Mouse (Mus musculus) heart, embryonic 14.5 days (tissue): ENCODE data around the gene Pcdh7. TPM values are rescaled to one million over a fixed set of nuclear protein-coding genes. Genes with fewer than 3 reads are reported as not detected.

Experiments
- ATAC-seq: fragments of 200-750 bp; cut with Nextera tagmentation; 2 replicates; pipeline ENCODE4 v1.8.0; 2017; ENCODE audit warnings: low read depth, moderate TSS enrichment; ENCODE audit not compliant: insufficient number of reproducible peaks, insufficient read depth, low FRiP score
- H3K27ac ChIP-seq, 2 experiments: fragments of 200-500 bp in 1 of 2; fragments of 300-500 bp in 1 of 2; sonication (generic) in 1 of 2; replicated peaks in 1 of 2; 2 replicates each; pipeline ENCODE4 v1.5.1; 2012 to 2014; ENCODE audit warnings: low read depth in 2 of 2, low read length in 2 of 2, control low read depth in 1 of 2, mild to moderate bottlenecking in 1 of 2, mixed read lengths in 1 of 2; ENCODE audit not compliant: control insufficient read depth in 1 of 2, insufficient read depth in 1 of 2
- H3K27me3 ChIP-seq: fragments of 300-500 bp; sonication (generic); 2 replicates; pipeline ENCODE4 v1.6.1; 2014; ENCODE audit warnings: mild to moderate bottlenecking, low read length, control low read depth; ENCODE audit not compliant: control insufficient read depth, insufficient read depth
- H3K36me3 ChIP-seq: fragments of 300-500 bp; sonication (generic); 2 replicates; pipeline ENCODE4 v1.6.1; 2014; ENCODE audit warnings: mild to moderate bottlenecking, control low read depth, low read length, mixed read lengths; ENCODE audit not compliant: control insufficient read depth, insufficient read depth
- H3K4me1 ChIP-seq, 2 experiments: fragments of 200-500 bp in 1 of 2; fragments of 300-500 bp in 1 of 2; sonication (generic) in 1 of 2; 2 replicates each; pipeline ENCODE4 v1.6.1; 2012 to 2014; ENCODE audit warnings: low read length in 2 of 2, control low read depth in 1 of 2, mixed read lengths in 1 of 2; ENCODE audit not compliant: control insufficient read depth in 2 of 2, insufficient read depth in 2 of 2
- H3K4me2 ChIP-seq: fragments of 300-500 bp; sonication (generic); 2 replicates; pipeline ENCODE4 v1.6.1; 2014; ENCODE audit warnings: mild to moderate bottlenecking, low read length
- H3K4me3 ChIP-seq, 2 experiments: fragments of 200-500 bp in 1 of 2; fragments of 300-500 bp in 1 of 2; sonication (generic) in 1 of 2; 2 replicates each; pipeline ENCODE4 v1.5.1; 2012 to 2014; ENCODE audit warnings: low read length in 2 of 2, mild to moderate bottlenecking in 2 of 2, control low read depth in 1 of 2, low read depth in 1 of 2, moderate library complexity in 1 of 2; ENCODE audit not compliant: control insufficient read depth in 1 of 2, insufficient read depth in 1 of 2
- H3K9ac ChIP-seq: fragments of 300-500 bp; sonication (generic); 2 replicates; pipeline ENCODE4 v1.6.1; 2014; ENCODE audit warnings: mild to moderate bottlenecking, low read length
- H3K9me3 ChIP-seq: fragments of 300-500 bp; sonication (generic); 2 replicates; pipeline ENCODE4 v1.6.1; 2016; ENCODE audit warnings: low read length, control low read depth; ENCODE audit not compliant: control insufficient read depth
- WGBS: fragments of 180-500 bp; shearing (Covaris S2); extraction: QIAGEN DNeasy Blood & Tissue Kit; methylation state at CpG from one replicate; pipeline ENCODE4 v1.1.7; 2014; 5-methylcytosine and 5-hydroxymethylcytosine counted together
- polyA plus RNA-seq: library from polyadenylated mRNA; unstranded; fragments of >200 nt; fragmentation: Nextera tagmentation; extraction: Ambion mirVana; gene quantifications from 2 replicates; pipeline ENCODE4 v1.2.1, GENCODE M21; 2014

The Pcdh7 gene
- polyA plus RNA-seq, 1 experiment from 2014 or later, result 32.9 TPM

GRCm38 (mm10) chr5:57841357-57842119 lies 123.8 kb downstream of the Pcdh7 start:
- no peak for ATAC-seq
- H3K4me3 ChIP-seq, result no peak overlapping the region
- WGBS, result 82% methylated on average over 5 of the region's 5 CpGs

GRCm38 (mm10) chr5:57847500-57847899 lies 129.7 kb downstream of the Pcdh7 start:
- no peak overlapping the region for H3K4me2 ChIP-seq
- H3K27me3 ChIP-seq, result no peaks in the 10 kb centered on the region
- H3K27ac ChIP-seq, result no peak overlapping the region
- H3K4me1 ChIP-seq, result peaks cover 0 to 7% of the 10 kb centered on the region in 2 experiments; a peak in 2 of 4 replicates
- H3K4me3 ChIP-seq, result no peak overlapping the region
- H3K36me3 ChIP-seq, result no peaks in the 10 kb centered on the region
- H3K9ac ChIP-seq, result no peak overlapping the region
- no peaks in the 10 kb centered on the region for H3K9me3 ChIP-seq
- ATAC-seq, result no peak
- 77% methylated on average over 3 of the region's 3 CpGs for WGBS

More at GRCm38 (mm10) chr5:57841357-57842119, 123.8 kb downstream of the Pcdh7 start:
- peaks cover 2 to 21% of the 10 kb centered on the region in 2 experiments; a peak in 3 of 4 replicates for H3K4me1 ChIP-seq
- H3K27me3 ChIP-seq, result no peaks in the 10 kb centered on the region
- H3K36me3 ChIP-seq, result no peaks in the 10 kb centered on the region
- H3K27ac ChIP-seq, result no peak overlapping the region
- H3K4me2 ChIP-seq, result no peak overlapping the region
- H3K9me3 ChIP-seq, result no peaks in the 10 kb centered on the region
- H3K9ac ChIP-seq, result no peak overlapping the region

GRCm38 (mm10) chr5:57850111-57850510 lies 132.3 kb downstream of the Pcdh7 start:
- no peak for ATAC-seq
- H3K27me3 ChIP-seq, result no peaks in the 10 kb centered on the region
- peaks cover 0 to 7% of the 10 kb centered on the region in 2 experiments; a peak in 2 of 4 replicates for H3K4me1 ChIP-seq
- H3K9ac ChIP-seq, result no peak overlapping the region
- H3K9me3 ChIP-seq, result no peaks in the 10 kb centered on the region
- H3K4me3 ChIP-seq, result no peak overlapping the region
- WGBS, result 43% methylated on average over 2 of the region's 2 CpGs
- no peaks in the 10 kb centered on the region for H3K36me3 ChIP-seq
- no peak overlapping the region for H3K4me2 ChIP-seq
- H3K27ac ChIP-seq, result no peak overlapping the region

- no peaks in the 10 kb centered on the region for H3K27me3 ChIP-seq
- no peaks in the 10 kb centered on the region for H3K36me3 ChIP-seq
- H3K9ac ChIP-seq, result no peak overlapping the region
- ATAC-seq, result no peak
- no peak overlapping the region for H3K4me2 ChIP-seq
- H3K9me3 ChIP-seq, result no peaks in the 10 kb centered on the region
- H3K27ac ChIP-seq, result no peak overlapping the region
- no peaks in the 10 kb centered on the region for H3K4me1 ChIP-seq
- 75% methylated on average over 3 of the region's 3 CpGs for WGBS
- no peak overlapping the region for H3K4me3 ChIP-seq
Observed at GRCm38 (mm10) chr5:57857316-57857715, 139.5 kb downstream of the Pcdh7 start.

- H3K27ac ChIP-seq, result no peak overlapping the region
Observed at GRCm38 (mm10) chr5:57864254-57864653, 146.5 kb downstream of the Pcdh7 start.

GRCm38 (mm10) chr5:57865256-57865655 lies 147.5 kb downstream of the Pcdh7 start:
- H3K4me1 ChIP-seq, result peaks cover 0 to 18% of the 10 kb centered on the region in 2 experiments
- no peak overlapping the region for H3K9ac ChIP-seq
- H3K4me2 ChIP-seq, result no peak overlapping the region
- no peaks in the 10 kb centered on the region for H3K9me3 ChIP-seq
- no peak overlapping the region for H3K4me3 ChIP-seq
- H3K36me3 ChIP-seq, result no peaks in the 10 kb centered on the region
- no peak overlapping the region for H3K27ac ChIP-seq
- no peaks in the 10 kb centered on the region for H3K27me3 ChIP-seq
- no peak for ATAC-seq
- WGBS, result 87% methylated on average over 3 of the region's 3 CpGs

More at GRCm38 (mm10) chr5:57864254-57864653, 146.5 kb downstream of the Pcdh7 start:
- Histone ChIP-seq H3K36me3 (no peaks in the 10 kb centered on the region), H3K4me1 (peaks cover 0 to 17% of the 10 kb centered on the region in 2 experiments), H3K9me3 (no peaks in the 10 kb centered on the region), H3K4me2 (no peak overlapping the region), H3K27me3 (no peaks in the 10 kb centered on the region), H3K9ac (no peak overlapping the region), H3K4me3 (no peak overlapping the region)
- no peak for ATAC-seq
- 70% methylated on average over 3 of the region's 3 CpGs for WGBS

GRCm38 (mm10) chr5:57866097-57866496 lies 148.3 kb downstream of the Pcdh7 start:
- H3K4me1 ChIP-seq, result peaks cover 0 to 18% of the 10 kb centered on the region in 2 experiments
- no peaks in the 10 kb centered on the region for H3K9me3 ChIP-seq
- H3K36me3 ChIP-seq, result no peaks in the 10 kb centered on the region
- no peak overlapping the region for H3K27ac ChIP-seq
- H3K27me3 ChIP-seq, result no peaks in the 10 kb centered on the region
- no peak overlapping the region for H3K9ac ChIP-seq
- H3K4me3 ChIP-seq, result no peak overlapping the region
- ATAC-seq, result no peak
- 37% methylated on average over 1 of the region's 1 CpGs for WGBS
- no peak overlapping the region for H3K4me2 ChIP-seq
